Comparison of ENCODE assay signal across 14 mouse cellular contexts in the genomic region with DNA sequence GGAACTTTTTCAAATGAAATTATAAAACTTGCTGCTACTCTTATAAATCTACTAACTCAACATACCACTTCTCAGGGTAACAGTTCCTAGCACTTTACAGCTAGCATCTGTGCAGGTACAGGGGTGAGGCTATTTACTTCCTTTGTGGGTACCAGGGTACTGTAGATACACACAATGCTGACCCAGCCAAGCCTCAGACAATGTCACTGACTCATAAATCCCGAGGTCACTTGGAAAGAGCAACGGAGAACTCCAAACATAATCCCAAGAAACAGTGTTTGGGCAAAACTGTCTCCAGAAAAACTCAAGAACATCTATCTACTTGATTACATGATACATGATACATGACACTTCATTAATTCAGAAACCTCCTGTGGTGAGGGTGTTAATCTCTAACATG. TPM values are rescaled to one million over a fixed set of nuclear protein-coding genes. Genes with fewer than 3 reads are reported as not detected.
A peak's percentile ranks its signal among the peaks of the same experiment; 100 is the strongest.
DNase-seq lines count a peak whose midpoint lies in the region.
"Had no signal": no experiment of that assay in that cellular context is flagged by ENCODE, and none has a peak within 500 bp of the region (broad histone marks: within the 10 kb centered on the region; RNA-seq: fewer than 3 reads in every experiment).

No protein-coding gene starts in this region.

- peak; percentile 16 for DNase-seq in adrenal gland, adult 8-10 months
- no peak for DNase-seq in adrenal gland, adult 18-20 months (ENCODE audit: low spot score in 2 of 2)
- peak; percentile 40 to 41 for DNase-seq in adrenal gland, postnatal 36 days
- no peak for DNase-seq in adrenal gland, postnatal 25 days
- DNase-seq in 416B (ENCODE audit: low read depth): peak; percentile 31
- DNase-seq in cerebellum, postnatal 14 days: no peak
- DNase-seq: B cell, adult 2 months; cerebellum, adult 11-12 months; cerebellum, adult 2 months; cerebellum, adult 9-10 months; cerebellum, postnatal 10 days; cerebellum, postnatal 36 days; embryo, embryonic 11 days; gastrocnemius, adult 2 months had no signal

RNA-seq across cellular contexts. Expression of a gene that starts 43.5 kb away (rescaled TPM):
- 10 to 100 TPM; 69.7 to 90.3 (median 73.2) TPM for total RNA-seq in adrenal gland, adult 8-10 months (2022)
- 10 to 100 TPM; 75.2 to 92.7 TPM for total RNA-seq in adrenal gland, adult 18-20 months (2021)
- 10 to 100 TPM; 88.5 to 93.7 TPM for total RNA-seq in adrenal gland, postnatal 36 days (2021)
- 92.7 and 94.4 TPM in 2 replicates for total RNA-seq in adrenal gland, postnatal 25 days (2021)

Comparison
In these comparisons a context has a peak if more than half of its experiments do, and no peak if none do; other contexts are left out.
1. DNase-seq: peak in adrenal gland, adult 8-10 months (single experiment), adrenal gland, postnatal 36 days (2 of 2) and 416B (single experiment); none in adrenal gland, adult 18-20 months (0 of 2), adrenal gland, postnatal 25 days (single experiment) and cerebellum, postnatal 14 days (0 of 2).